Mouse (Mus musculus) lung, adult 18-20 months (tissue): ENCODE measurements around the gene Nxnl2.

Experiments
- DNase-seq, 2 experiments: peaks; one replicate each; pipeline ENCODE4 v3.0.0; 2022; ENCODE audit warnings: mixed read lengths in 2 of 2

Nxnl2 gene

DNA sequence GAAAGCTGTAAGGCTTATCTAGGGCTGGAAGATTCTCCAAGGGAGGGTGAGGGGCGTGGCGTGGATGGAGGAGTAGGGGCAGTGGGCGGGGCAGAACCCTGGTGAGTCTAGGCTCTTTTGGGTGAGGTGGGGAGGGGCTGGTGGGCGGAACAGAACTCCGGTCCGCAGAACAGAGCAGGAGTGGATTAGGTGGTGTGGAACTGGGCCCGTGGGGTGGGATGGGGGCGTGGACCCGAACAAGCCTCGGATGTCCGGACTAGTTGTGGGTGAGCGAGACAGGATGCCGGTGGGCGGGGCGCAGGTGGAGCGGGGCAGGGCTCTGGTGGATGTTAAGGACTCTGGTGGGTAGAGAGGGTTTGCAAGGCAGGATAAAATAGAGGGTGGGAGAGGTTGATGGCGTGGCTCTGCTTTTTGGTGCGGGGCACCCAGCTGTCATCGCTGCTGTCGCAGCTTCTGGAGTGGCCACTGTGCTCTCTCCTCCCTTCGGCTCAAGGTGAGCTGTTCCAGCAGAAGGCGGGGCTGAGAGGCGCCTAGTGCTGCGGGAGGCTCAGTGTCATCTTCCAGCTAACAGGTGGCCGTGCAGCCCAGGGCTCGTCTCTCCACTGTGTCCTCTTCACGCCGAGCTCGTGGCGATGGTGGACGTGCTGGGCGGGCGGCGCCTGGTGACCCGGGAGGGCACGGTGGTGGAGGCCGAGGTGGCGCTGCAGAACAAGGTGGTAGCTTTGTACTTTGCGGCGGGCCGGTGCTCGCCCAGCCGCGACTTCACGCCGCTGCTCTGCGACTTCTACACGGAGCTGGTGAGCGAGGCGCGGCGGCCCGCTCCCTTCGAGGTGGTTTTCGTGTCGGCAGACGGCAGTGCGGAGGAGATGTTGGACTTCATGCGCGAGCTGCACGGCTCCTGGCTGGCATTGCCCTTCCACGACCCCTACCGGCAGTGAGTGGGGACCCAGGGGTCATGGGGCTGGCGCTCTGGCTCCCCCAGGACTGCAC lies at the start of gene Nxnl2:
TSS of gene Nxnl2 (plus strand) at position 332 of the 990 bp plus-strand sequence.
- DNase-seq = peak; percentile 67 to 72

DNA sequence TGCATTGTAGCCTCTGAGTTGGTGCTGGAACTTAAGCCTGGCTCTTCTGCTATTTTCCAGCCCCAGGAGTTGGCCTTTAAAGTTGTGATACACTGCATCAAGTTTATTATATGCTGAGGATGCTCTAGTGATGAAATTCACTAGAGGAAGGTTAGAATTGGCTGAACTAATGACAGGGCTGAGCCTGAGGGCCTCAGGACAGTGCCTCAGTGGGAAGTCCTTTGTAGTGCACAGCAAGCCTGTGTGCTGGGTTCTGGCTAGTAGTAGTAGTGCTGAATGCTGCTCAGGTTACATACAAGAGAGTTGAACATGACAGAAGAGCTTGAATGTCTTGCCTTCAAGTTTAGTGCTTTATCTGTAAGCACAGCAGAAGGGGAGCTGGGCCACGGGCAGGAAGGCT lies 48.9 kb upstream of the Nxnl2 start:
- no peak for DNase-seq

DNA sequence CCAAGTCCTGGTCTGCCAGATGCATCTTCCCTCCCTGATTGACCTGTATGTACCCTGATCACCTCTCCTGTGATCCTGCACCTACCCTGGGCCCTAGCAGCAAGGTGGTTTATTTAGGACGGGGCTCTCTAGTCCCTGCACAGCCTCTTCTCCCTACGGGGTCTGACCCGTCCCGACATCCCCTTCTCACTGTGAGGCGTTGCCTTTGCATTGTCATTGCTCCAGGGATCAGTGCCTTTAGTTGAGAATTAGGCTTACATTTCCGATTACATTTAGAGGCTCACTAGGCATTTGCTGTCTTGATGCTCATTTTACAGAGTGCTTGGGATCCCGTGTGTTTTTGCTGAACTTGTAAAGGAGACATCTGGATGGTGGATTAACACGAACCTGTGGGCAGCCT lies 48.1 kb upstream of the Nxnl2 start:
- no peak for DNase-seq

DNA sequence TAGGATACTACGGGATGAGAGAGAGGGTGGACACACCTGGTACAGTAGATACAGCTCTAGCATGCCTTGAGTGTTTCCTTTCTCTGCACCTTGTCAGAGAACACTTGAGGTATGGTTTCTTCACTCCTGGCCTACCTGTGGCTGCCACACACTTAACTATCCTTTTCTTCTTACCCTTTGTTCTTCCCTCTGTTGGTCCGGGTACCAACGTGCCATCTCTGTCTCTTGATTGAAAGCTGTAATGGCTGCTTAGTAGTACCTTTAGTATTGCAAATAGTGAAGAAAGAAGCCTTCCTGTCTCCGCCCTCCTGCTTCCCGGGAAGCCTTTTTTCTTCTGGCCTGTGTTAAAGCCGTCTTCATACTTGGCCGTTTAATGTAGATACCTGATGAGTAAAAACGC lies 45.5 kb upstream of the Nxnl2 start:
- DNase-seq = no peak

DNA sequence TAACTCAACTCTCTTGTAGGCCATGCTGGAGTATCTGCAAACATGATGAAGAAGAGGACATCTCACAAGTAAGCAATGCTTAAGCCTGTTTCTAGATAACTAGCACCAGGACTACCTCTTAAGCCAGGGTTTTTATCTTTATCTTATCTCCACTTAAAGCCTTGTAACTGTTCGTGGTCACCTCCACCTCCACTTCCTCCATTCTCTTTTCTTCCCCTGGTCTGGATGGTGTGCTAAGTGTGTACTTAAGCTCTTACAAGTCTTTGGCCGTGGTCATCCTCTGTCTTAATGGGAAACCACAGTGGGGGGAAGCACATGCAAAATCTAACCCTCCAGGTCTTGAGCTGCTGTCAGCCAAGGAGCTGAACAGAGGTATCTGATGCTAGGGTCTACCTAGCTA lies 42.9 kb upstream of the Nxnl2 start:
- no peak for DNase-seq

DNA sequence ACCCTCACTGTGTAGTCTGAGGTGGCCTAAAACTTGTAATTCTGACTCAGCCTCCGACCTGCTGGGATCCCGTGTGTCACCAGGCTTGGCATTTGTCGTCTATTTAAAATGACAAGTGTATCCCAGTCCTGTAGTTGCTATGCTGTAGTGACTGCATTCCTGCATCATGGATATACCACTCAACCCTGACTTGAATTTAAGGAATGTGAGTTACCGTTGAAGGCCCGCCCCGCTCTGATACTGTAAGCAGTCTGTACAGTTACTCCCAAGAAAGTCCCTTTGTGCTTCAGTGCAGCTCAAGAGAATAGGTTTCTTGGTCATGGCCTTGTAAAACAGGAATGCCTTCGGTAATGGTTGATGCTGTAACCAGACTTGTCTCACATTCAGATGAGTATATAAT lies 42.4 kb upstream of the Nxnl2 start:
- peak; percentile 17 to 32 for DNase-seq

DNA sequence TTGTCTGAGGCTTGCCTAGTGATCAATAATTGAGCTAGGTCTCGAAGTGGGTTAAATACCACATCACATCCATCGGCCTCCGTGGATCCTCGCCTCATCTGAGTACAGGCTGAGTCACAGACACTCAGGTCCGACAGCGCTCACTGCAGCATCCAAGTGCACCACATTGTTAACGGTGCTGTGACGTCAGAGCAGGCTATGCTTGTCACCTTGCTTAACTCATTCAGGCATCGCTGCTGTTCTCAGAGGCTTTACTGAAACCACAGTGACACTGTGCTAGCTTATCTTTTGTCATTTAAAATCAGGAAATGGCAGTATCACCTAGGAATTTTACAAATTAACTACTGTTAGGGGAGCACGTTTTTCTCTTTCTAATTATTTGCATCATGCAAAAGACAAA lies 39.6 kb upstream of the Nxnl2 start:
- DNase-seq = no peak

DNA sequence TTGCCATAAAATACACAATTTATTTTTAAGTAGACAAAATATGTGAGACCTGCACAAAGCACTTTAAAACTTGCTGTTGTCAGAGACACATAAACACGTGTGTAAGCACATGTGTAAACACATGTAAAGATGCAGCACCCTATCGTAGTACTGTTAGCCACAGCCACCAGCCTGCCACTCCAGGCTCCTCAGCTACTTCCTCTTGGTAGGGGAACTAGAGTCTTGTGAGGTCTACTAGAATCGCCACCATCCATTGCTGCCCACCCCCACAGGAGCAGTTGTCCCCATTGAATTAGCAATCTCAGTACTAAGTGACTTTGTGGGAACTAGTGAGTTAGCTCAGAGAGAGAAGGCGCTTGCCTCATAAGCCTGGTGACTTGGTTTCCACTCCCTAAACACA lies 34.5 kb upstream of the Nxnl2 start:
- DNase-seq = no peak

DNA sequence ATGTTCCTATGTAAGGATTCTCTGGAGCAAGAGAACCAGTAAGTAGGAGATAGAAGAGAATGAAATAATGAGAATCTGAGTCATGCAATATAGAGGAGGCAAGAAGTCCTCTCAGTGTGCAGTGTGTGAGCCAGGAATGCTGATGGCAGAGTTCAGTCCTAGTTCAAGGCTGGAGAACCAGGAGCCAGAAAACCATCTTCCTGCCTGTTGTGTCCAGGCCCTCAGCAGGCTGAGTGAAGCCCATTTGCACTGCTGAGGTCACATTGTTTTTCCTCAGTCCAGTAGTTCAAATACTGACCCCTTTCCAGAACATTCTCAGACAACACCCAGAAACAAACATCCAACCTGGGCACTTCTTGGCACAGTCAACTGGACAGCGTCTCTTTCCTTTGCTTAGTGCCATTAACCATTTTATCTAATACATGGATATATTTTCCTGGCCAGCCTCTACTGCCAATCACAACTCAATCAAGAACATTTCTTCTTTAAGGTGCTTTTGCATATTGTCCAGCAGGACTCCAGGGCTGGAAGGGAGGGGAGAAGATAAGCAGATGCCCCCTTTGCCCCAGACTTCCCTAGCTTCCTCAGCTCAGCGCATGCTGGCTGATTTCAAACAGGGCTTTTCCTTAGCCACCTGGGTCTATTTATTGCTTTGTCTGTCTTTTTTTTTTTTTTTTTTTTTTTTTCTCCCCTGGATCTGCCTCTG lies 33.7 kb upstream of the Nxnl2 start:
- DNase-seq = no peak

DNA sequence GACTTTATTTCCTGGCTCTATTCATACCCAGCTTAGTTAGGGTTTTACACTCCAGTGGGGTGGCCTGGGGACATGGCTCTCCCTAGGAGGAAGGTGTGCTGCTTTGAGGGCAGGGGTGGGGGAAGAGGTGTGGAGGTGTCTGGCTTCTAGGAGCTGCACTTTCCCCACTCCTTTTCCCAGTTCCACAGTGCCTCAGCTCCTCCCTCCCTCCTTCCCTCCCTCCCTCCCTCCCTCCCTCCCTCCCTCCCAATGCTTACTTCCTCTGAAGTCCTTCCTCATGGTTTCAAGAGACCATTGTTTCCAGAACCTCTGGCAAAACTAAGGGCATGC lies 33.2 kb upstream of the Nxnl2 start:
- DNase-seq = no peak

DNA sequence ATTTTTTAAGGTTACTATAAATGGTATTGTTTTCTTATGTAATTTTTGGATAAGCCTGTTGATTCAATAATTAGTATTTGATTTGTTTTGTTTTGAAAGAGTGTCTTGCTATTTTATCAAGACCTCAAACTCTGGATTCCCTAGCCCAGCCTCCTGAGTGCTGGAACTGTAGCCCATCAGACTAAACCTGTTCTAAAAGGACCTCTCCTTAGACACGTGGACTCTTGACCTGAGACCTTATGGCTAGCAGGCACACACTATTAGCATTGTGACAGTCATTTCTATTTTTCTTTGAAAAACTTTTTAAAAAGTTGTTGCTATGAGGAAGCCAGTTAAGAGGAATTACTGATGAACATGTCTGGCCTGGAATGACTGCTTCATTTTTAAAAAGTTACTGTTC lies 23.7 kb upstream of the Nxnl2 start:
- DNase-seq = peak; percentile 42 to 72

DNA sequence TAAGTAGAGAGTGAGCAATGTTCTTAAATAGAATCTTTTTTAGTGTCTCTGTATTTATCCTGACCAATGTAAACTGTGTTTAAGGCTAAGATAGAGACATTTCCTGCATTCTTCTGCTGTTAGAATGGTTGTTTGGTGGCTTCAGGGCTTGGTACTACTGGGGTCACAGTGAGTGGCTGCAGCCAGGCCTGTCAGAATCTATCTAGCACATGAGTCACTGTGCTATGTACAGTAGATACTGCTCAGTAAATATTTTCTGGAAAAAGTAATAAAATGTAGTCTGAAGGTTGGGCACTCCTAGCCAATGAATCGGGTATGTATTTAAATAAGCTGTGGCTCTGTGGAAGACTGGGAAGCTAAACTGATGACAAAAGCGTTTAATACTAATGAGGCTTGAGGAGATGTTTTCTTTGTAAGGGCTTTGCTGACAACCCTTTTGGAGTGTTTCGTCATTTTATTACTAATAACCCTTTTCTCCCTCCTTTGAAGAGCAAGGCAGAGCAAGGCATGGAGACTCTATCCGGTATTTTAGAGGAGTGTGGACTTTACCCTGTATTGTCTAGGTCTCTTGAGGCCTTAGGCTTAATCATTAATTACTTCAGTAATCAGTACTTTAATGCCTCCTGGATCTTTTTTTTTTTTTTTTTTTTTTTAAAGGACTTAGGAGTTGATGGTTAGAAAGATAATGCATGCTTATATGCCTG lies 17.7 kb upstream of the Nxnl2 start:
- no peak for DNase-seq

DNA sequence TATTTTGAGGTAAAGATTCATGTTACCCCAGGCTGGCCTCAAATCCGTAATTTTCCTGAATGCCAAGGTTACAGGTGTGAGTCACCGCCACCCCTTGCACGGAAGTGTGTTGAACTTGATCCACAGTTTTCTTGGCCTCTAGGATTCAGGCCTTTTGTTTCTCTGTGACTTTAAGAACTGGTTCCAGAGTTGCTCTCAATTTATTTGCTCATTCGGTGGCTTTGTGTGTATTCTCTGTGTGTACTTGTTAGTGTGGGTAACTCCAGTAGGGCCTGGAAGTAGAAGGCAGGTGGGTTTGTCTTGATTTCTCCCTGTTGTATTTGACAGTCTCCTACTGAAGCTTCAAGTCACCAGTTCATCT lies 17.2 kb upstream of the Nxnl2 start:
- no peak for DNase-seq

DNA sequence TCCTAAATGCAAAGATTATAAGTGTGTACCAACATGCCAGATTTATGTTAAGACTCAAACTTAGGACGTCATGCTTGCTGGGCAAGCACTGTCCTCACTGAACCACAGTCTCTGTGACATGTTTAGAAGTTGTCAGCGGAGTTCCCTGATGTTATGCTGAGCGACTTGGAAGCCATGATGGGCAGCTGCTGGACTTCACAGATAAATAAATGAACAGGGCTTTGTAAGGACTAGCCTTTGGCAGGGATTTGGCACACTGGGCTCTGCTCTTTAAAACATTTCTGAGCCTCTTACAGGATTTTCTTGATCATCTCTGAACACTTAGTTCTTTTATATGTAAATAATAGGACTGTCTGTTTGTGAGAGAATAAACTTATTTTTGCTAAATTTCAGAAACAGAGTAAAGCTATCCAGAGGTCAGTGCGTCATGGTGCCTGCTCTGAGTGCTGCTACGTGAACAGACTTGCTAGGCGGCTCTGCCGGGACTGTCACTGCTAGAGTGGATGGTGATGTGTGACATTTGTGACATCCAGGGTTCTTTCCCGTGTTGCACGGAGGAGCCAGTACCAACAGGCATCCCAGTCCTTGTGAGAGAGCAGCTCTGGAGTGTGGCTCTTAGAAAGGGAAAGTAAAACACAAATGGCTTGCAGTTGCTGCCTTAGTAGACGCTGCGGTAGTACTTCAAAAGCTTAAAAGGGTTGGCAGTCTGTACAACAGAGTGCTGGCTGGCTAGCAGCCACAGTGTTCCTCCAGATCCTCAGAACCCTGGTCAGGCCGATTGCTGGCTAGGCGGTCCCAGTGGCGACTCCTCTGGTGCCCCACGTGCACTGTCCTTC lies 15.4 kb upstream of the Nxnl2 start:
- no peak for DNase-seq

DNA sequence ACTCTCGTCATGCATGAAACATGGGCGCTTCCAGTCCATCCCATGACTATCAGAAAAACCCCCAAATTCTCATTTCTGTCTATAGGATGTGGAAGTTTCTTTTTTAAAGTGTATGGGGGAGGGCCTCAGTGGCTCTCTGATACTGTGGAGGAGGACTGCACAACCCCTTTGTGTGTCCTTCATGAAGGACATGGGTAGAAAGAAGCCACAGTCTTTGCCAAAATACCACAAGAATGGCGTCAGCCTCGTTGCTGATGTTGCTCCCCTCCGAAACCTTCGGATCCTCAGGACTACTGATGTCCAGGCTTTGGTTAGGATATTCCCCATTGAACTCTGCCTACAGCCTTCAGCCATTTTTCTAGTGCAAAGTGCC lies 14.8 kb upstream of the Nxnl2 start:
- DNase-seq = no peak

DNA sequence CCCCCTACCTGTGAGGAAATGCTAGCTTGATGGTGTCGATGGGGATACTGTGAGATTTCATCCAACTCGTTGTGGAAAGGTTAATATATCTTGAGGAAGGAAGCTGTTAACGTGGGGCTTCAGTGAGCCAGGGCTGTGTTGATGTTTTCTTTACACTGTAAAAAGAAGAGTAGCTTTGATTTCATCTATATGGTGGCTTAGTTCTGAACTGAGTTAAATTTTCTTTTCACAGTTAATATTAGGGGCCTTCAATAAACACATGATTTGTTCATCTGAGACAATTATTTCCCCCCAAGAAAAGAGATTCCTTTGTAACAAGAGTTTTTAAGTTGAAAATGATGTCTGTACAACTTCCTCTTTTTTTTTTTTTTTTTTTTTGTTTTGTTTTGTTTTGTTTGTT lies 13.5 kb upstream of the Nxnl2 start:
- no peak for DNase-seq

DNA sequence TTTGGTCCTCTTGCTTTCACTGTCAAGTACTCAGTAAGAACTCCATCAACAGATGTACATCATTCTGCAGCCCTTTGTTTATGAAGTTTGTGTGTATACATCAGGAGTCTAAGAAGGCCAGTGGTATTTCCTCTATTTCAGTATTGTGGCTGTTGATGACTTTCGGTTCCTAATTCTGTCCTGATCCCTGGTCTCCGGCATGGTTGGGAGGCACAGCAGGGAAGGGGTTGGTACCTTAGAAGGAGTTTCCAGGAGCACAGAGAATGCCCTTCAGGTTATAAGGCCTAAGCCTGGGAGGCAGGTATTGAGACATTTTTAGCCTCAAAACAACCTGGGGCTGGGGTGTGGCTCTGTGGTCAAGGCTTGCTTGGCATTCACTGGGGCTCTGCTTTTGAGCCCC lies 9.2 kb upstream of the Nxnl2 start:
- DNase-seq = no peak

DNA sequence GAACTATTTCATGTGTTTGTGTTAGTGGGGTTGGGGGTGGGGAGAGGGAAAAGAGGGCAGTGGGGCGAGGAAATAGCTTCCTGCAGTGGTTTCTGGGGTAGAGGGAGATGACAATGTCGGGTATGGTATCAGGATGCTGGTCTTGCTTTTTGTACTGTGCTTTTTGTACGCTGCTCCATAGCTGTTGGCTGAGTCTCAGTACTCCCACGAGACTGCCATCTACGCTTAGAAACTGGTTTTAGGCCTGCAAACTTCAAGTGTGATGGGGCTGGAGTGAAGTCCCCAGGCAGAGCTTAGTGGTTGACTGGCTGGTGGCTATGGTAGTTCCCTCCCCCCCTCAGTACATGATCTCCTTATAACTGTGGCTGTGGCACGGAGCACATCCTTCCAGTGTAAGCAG lies 8.6 kb upstream of the Nxnl2 start:
- no peak for DNase-seq

DNA sequence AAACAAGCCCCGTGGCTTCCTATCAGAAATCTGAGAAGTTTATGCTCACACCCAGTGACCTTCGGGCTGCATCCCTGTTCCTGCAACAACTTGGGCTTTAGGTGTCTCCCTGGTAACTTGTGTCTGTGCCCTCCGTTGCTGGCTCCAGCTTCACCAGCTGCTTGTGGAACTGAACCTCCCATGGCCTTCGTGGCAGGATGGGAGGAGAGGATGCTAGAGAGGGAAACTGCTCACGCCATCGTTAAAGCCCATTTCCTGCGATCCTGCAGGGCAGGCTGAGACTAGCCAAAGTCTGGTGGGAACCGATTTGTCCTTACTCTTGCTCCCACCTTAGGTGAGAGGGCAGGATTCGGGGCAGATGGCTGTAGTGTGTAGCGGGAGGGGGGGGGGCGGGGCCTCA lies 4.1 kb upstream of the Nxnl2 start:
- DNase-seq = no peak

DNA sequence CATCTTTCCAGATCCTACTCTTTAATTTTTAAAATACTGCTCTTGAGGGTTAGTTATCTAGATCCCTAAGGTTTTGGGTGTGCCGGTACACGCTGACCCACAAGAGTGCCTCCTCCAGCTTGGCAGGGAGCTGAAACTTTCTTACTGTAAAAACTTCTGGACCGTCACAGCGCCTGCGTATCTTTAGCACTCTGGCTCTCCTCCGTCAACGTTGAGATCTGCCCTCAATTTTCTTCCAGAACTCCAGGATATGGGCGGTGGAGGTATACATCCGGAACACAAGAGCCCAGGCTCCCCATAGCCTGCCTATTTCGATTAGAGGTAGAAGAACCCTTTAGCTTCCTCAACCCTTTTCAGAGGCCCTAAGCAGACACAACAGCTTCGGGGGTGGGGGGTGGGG lies 607 bp upstream of the Nxnl2 start:
- peak; percentile 49 to 58 for DNase-seq

DNA sequence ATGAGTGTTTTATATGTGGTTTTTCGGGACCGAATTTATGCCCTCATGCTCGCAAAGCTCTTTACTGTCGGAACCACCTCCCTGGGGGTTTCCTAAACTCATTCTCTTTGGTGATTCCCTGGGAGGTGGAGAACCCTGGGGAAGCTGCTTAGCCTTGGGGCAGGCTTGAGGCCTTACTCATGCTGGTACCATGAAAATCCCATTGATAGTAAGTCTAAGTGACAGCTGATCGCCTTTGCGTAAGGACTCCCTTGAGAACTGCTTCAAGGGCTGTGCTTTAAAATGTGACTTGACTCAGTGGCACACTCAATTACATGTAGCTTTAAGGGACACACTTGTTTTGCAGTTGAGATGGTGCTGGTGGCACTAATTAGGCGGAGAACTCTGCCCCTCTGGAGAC lies 1.8 kb downstream of the Nxnl2 start:
- DNase-seq = no peak

DNA sequence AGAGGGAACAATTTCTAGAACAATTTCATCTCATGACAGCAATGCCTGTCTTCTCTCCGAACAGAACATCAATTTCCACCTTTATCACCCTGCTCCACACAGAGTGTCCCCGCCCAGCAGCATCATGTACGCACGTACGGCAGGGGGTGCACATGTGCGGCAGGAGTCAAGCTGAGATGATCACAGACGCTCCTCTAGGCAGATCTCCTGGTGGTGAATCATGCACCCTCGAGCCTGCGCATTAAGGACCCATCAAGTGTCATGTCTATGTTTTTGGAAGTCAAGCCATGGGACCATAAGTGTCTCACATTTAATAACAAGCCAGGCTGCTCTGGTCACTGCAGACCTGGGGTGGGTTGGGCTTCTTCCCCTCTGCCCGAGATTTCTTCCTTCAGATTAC lies 8.1 kb downstream of the Nxnl2 start:
- no peak for DNase-seq

DNA sequence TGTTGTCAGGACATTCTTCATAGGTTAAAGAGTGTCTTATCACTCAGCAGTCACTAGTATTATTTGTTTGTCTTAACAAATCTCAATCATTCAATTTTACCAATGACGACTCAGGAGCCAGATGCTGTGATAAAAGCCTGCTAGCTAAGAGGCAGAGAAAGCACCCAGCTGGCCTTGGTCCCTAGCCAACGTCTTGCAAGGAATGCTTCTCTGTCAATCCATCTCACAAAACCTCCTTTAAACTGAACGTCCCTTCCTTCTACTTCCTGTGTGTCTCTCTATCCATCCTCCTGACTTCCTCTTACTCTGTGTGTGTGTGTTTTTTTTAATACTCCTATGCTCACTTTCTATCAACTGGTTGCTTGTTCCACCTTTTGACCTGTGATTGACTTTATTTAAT lies 8.5 kb downstream of the Nxnl2 start:
- peak in 1 of 2 experiments; percentile 20 for DNase-seq
